Mouse (Mus musculus) ES-E14 (cell line): ENCODE measurements around the gene Nav1. TPM values are rescaled to one million over a fixed set of nuclear protein-coding genes. Genes with fewer than 3 reads are reported as not detected.

Experiments
- DNase-seq: peaks from one replicate; pipeline ENCODE4 v3.0.0-alpha.2; 2013; ENCODE audit warnings: low read depth, low spot score
- H3K27ac ChIP-seq: 2 replicates; pipeline ENCODE4 v1.5.1; 2012; ENCODE audit warnings: low read depth, mild to moderate bottlenecking, low read length, moderate library complexity, mixed read lengths; ENCODE audit not compliant: poor library complexity, insufficient read depth, severe bottlenecking
- H3K36me3 ChIP-seq: 2 replicates; pipeline ENCODE4 v1.6.1; 2012; ENCODE audit warnings: mild to moderate bottlenecking, low read length, moderate library complexity, mixed read lengths; ENCODE audit not compliant: control insufficient read depth, poor library complexity, insufficient read depth, severe bottlenecking
- H3K4me1 ChIP-seq, 2 experiments: fragments of 150-350 bp in 1 of 2; sonication (generic) in 1 of 2; 2 replicates each; pipeline ENCODE4 v1.6.1; 2012; ENCODE audit warnings: low read length in 2 of 2, mild to moderate bottlenecking in 1 of 2, mixed read lengths in 1 of 2; ENCODE audit not compliant: control insufficient read depth in 2 of 2, insufficient read depth in 2 of 2, poor library complexity in 1 of 2
- H3K4me3 ChIP-seq, 2 experiments: fragments of 150-350 bp in 1 of 2; sonication (generic) in 1 of 2; 2 replicates each; pipeline ENCODE4 v1.5.1; 2012; ENCODE audit warnings: low read length in 2 of 2, low read depth in 1 of 2, mild to moderate bottlenecking in 1 of 2, mixed read lengths in 1 of 2; ENCODE audit not compliant: insufficient read depth in 1 of 2, poor library complexity in 1 of 2, severe bottlenecking in 1 of 2
- H3K9ac ChIP-seq: 2 replicates; pipeline ENCODE4 v1.6.1; 2012; ENCODE audit warnings: low read depth, mild to moderate bottlenecking, low read length, mixed read lengths; ENCODE audit not compliant: poor library complexity, insufficient read depth, severe bottlenecking
- H3K9me3 ChIP-seq: fragments of 150-350 bp; sonication (generic); 2 replicates; pipeline ENCODE4 v1.6.1; 2012; ENCODE audit warnings: low read depth, mild to moderate bottlenecking, low read length; ENCODE audit not compliant: control insufficient read depth, insufficient read depth
- CHD2 ChIP-seq: IDR thresholded peaks from 2 replicates; pipeline ENCODE4 v1.6.1; 2014; ENCODE audit warnings: mild to moderate bottlenecking, low read depth, low read length, inconsistent platforms
- HCFC1 ChIP-seq: IDR thresholded peaks from 2 replicates; pipeline ENCODE4 v1.6.1; 2012; ENCODE audit warnings: low read length, inconsistent platforms, borderline replicate concordance; ENCODE audit not compliant: insufficient read depth
- MAFK ChIP-seq: IDR thresholded peaks from 2 replicates; pipeline ENCODE4 v1.6.1; 2014; ENCODE audit warnings: mild to moderate bottlenecking, low read depth, low read length, inconsistent platforms; ENCODE audit not compliant: insufficient read depth
- ZC3H11A ChIP-seq: IDR thresholded peaks from 2 replicates; pipeline ENCODE4 v1.6.1; 2012; ENCODE audit warnings: low read depth, mild to moderate bottlenecking, inconsistent platforms, low read length, borderline replicate concordance
- ZNF384 ChIP-seq: IDR thresholded peaks from 2 replicates; pipeline ENCODE4 v1.6.1; 2012; ENCODE audit warnings: low read depth, low read length, inconsistent platforms
- in situ Hi-C, 2 experiments: fragments of 600-800 bp; cut with MboI; formaldehyde crosslinking; loops; one replicate each; pipeline ENCODE4 v1.15.1; 2025; ENCODE audit warnings: low sequenced_read_pairs in 2 of 2, inconsistent platforms in 1 of 2; ENCODE audit not compliant: unreplicated experiment in 2 of 2
- total RNA-seq: library from RNA; depleted of rRNA; stranded (reverse); fragments of 300-350 nt; gene quantifications from 2 replicates; pipeline ENCODE4 v1.2.3, GENCODE M21; 2012

Gene Nav1
- total RNA-seq, 1 experiment: 11.4 TPM

DNA sequence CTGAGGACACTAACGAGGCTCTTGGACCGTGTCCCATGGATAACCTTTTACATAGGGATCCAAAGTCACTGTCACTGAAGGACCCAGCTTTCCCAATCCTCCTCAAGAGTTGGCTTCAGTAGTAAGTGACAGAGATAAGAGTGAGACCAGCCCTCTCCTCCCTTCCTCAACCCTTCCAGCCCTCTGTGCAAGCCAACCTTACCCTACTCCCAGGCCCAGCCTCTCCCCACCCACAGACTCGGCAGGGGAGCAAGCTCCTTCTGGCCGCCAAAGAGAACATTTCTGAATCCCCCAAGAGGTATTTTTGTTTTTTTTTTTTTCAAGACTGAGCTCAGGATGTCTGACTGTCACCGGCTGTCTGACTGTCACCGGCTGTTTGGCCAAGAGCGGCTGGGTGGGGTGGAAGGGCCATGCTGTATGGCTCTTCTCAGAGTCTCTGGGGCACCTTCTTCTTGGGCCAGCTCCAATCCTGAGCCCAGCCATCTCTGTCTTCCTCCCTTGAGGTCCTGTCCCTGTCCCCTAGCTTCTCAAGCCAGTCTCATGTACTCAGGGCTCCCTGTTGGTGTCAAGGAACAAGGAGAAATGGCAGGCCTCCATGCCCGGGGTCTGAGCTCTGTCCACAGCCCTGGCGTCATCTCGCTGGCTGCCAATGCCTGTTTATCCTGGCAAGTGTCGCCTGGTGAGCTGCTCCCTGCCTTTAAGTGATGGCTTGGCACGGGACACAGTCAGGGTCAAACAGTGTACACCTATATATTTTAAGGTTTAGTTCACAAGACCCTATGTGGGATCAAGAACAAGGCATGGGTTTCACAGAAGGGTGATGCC is 68.4 kb downstream of the Nav1 start:
- Histone ChIP-seq H3K4me1 (no peaks in the 10 kb centered on the region), H3K27ac (no peak overlapping the region), H3K9me3 (no peaks in the 10 kb centered on the region), H3K9ac (no peak overlapping the region), H3K36me3 (no peaks in the 10 kb centered on the region; the same call in 1 of the 2 replicates), H3K4me3 (no peak overlapping the region)
- in situ Hi-C loops: no loop called here
- no peak for TF ChIP-seq ZC3H11A
- TF ChIP-seq CHD2: no peak
- TF ChIP-seq MAFK: no peak
- TF ChIP-seq ZNF384: no peak
- TF ChIP-seq HCFC1: no peak
- no peak for DNase-seq

DNA sequence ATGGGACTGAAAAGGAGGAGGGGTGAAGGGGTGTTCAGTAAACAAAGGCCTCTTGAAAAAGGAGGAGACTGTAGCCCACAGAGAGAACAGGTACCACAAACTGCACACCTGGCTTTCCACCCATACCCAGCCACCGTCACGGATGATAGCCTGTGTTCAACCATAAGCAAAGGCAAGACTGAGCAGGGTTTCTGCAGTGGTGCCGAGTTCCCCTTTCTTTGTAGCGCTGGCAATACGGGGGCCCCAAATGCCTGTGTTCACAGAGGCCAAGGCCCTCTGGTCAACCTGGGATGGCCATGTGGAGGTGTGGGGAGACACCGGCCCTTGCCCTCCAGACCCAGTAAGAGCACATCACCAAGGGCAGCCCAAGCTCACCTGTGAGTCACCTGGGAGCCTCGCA is 70.3 kb downstream of the Nav1 start:
- no peak overlapping the region for H3K27ac ChIP-seq
- H3K4me1 ChIP-seq: no peaks in the 10 kb centered on the region
- no peak overlapping the region for H3K9ac ChIP-seq
- H3K9me3 ChIP-seq: no peaks in the 10 kb centered on the region
- no peak for TF ChIP-seq CHD2
- TF ChIP-seq ZNF384: no peak
- TF ChIP-seq MAFK: no peak
- no peak for TF ChIP-seq ZC3H11A
- no peak for TF ChIP-seq HCFC1
- in situ Hi-C loops: no loop called here
- H3K4me3 ChIP-seq: no peak overlapping the region
- DNase-seq: no peak
- peaks cover 4% of the 10 kb centered on the region; the same call in 1 of the 2 replicates for H3K36me3 ChIP-seq

DNA sequence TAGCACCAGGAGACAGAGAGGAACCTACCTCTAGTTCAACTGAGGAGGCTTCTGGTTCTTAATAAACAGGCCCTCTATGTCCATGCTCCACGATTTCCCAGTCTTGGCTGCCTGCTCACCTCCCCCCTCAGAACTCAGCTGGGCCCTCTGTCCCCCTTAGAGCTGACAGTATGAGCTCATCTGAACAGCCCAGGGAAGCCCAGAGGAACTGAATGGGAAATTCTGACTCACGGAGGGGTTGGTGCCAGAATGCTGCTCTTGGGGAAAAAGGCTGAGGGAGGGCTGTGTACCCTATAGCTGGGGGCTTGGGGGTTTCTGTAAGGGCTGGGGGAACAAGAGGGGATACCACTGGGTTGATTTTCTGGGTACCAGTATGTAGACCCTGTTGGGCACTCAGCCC is 70.8 kb downstream of the Nav1 start:
- in situ Hi-C loops: no loop called here
- Histone ChIP-seq H3K9ac (no peak overlapping the region), H3K4me3 (no peak overlapping the region), H3K4me1 (0 out of 4 replicates have a peak, but pooled peaks cover 0 to under 1% of the 10 kb centered on the region in 2 experiments), H3K36me3 (peaks cover 4% of the 10 kb centered on the region; the same call in 1 of the 2 replicates), H3K9me3 (no peaks in the 10 kb centered on the region), H3K27ac (no peak overlapping the region)
- DNase-seq: no peak
- TF ChIP-seq ZNF384 (no peak), MAFK (no peak), CHD2 (no peak), HCFC1 (no peak), ZC3H11A (no peak)

DNA sequence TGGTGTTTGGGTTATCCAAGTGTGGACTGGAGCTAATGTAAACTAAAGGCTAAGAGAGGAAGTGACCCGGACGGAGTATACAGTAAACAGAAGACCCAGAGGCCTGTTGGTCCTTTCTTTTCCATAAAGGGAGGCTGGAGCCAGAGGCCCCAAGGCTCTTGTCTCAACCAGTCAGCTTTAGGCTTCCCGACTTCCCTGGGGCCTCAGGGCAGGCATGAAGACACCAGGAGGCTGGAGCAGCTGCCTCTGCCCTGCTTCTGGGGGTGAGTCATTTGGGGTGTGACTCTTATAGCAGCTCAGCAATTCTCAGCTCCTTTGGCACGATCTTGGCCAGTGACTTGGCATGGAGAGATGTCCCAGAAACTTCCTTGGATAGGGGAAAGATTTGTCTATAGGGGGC is 71.8 kb downstream of the Nav1 start:
- Histone ChIP-seq H3K27ac (no peak overlapping the region), H3K4me1 (peaks cover 0 to 4% of the 10 kb centered on the region in 2 experiments; a peak in 1 of 4 replicates)
- no peak for DNase-seq

DNA sequence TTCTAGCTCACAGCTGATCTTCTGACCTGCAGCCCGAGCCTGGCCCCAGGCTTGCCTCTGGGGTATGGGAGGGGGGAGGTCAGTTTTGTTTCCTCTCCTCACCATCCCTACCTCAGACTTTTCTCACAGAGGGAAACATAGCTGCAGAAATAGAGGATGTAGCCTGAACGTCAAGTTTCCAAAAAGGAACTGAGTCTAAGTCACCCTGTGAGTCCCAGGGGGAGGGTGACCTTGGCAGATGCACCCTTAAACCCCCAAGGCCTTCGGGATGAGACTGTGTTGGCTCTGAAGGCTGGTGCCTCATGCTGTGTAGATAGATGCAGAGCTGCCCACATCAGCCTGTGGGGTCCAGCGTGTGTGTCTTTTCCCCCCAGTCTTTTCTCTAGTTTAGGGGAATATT is 72.3 kb downstream of the Nav1 start:
- in situ Hi-C loops: no loop called here
- TF ChIP-seq HCFC1: no peak
- TF ChIP-seq ZC3H11A: no peak
- no peak for TF ChIP-seq ZNF384
- no peak for TF ChIP-seq MAFK
- TF ChIP-seq CHD2: no peak
- peaks cover 0 to 4% of the 10 kb centered on the region in 2 experiments; a peak in 1 of 4 replicates for H3K4me1 ChIP-seq
- peaks cover 4% of the 10 kb centered on the region; the same call in 1 of the 2 replicates for H3K36me3 ChIP-seq
- no peak overlapping the region for H3K9ac ChIP-seq
- H3K27ac ChIP-seq: no peak overlapping the region
- H3K9me3 ChIP-seq: no peaks in the 10 kb centered on the region
- no peak overlapping the region for H3K4me3 ChIP-seq
- no peak for DNase-seq

More for the DNA sequence above, 71.8 kb downstream of the Nav1 start:
- H3K9ac ChIP-seq: no peak overlapping the region
- TF ChIP-seq ZC3H11A (no peak), CHD2 (no peak)
- in situ Hi-C loops: no loop called here
- H3K36me3 ChIP-seq: peaks cover 4% of the 10 kb centered on the region; the same call in 1 of the 2 replicates
- H3K4me3 ChIP-seq: no peak overlapping the region
- no peaks in the 10 kb centered on the region for H3K9me3 ChIP-seq
